Mouse (Mus musculus): ENCODE measurements around the gene Coq7.

DNA sequence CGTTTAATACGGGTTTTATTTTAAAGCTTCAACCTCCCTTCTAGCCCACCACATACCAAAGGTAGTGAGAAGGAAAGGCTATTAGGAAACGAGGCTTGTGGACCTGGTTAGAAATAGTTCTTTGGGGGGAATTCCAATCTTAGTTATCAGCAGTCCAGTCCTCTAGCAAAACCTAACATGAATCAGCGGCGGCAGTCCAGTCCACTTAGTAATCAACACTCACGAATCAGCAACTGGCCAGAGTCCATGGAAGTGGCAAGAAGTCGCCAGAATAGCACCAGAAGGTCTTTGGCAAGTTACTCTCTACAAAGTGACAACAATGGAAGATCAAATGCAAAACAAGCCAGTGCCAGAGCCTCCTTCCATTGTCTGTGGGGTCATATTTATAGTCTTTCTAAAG is 24.6 kb downstream of the Coq7 start:
- TF ChIP-seq CTCF (IDR thresholded peaks at IDR 0.05; ENCODE audit: borderline replicate concordance, extremely low read depth, insufficient read depth, insufficient read length) (no peak), POLR2A (IDR thresholded peaks at IDR 0.05; ENCODE audit: borderline replicate concordance, extremely low read depth, insufficient read depth, insufficient read length, poor library complexity, severe bottlenecking) (no peak)
